8 mouse cellular contexts compared by ENCODE assay signal in the genomic region with DNA sequence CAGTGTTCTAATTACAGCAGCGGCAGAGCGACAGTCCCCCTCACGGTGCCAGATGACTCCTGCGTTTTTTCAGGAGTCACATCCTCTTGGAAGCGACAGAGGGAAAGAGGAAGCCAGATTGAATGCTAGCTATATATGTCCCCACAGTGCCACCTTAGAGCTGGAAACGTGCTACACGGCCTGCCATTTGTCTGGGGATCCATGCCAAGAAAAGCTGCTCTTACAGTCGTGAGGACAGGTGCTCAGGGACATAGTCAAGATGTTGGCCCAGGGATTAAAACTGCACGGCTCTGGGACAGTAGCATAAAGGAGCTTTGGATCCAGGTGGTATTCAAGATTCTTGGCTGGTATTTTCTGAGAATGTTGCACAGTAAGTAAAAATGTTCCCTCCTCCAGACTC. TPM values are rescaled to one million over a fixed set of nuclear protein-coding genes. Genes with fewer than 3 reads are reported as not detected.
DNase-seq lines count a peak whose midpoint lies in the region.
"Had no signal": no experiment of that assay in that cellular context is flagged by ENCODE, and none has a peak within 500 bp of the region (broad histone marks: within the 10 kb centered on the region; RNA-seq: fewer than 3 reads in every experiment).

No protein-coding gene starts in this region.

- intact Hi-C loops in heart, postnatal 10 days (cut with DNase I): no loop called here
- intact Hi-C loops in heart, postnatal 14 days (cut with DNase I): no loop called here

- DNase-seq in heart, postnatal 10 days: peak; percentile 13 to 16
- DNase-seq in heart, postnatal 14 days: no peak
- DNase-seq in frontal cortex, adult 2 months (ENCODE audit: extremely low spot score in 1 of 2, low spot score in 1 of 2): peak; percentile 75 to 80
- peak; percentile 59 to 65 for DNase-seq in left cerebral cortex, adult 18-20 months (ENCODE audit: low spot score in 2 of 2)
- peak; percentile 89 for DNase-seq in telencephalon, adult 2 months (ENCODE audit: low read depth, low spot score)
- DNase-seq in lung, postnatal 4 days: no peak
- DNase-seq in gastrocnemius, postnatal 10 days: no peak
- DNase-seq: gastrocnemius, postnatal 25 days had no signal

RNA-seq across cellular contexts. Expression of gene Hnrnpll, which starts 22.3 kb away (rescaled TPM):
- total RNA-seq in heart, postnatal 10 days (2021): 10 to 100 TPM; 36.3 to 37.8 TPM
- total RNA-seq in heart, postnatal 14 days (2021): 10 to 100 TPM; 27.0 to 29.3 TPM
- polyA plus RNA-seq in frontal cortex, adult 2 months (2012; rRNA removed): 50.8 and 58.0 TPM in 2 replicates
- 10 to 100 TPM; 62.1 to 65.0 TPM for total RNA-seq in left cerebral cortex, adult 18-20 months (2021)
- total RNA-seq in gastrocnemius, postnatal 10 days (2021): 10 to 100 TPM; 22.9 to 27.7 TPM

RNA-seq across cellular contexts. Expression of gene Galm, which starts 42.8 kb away (rescaled TPM):
- 1 to 10 TPM; 8.0 to 9.2 TPM for total RNA-seq in heart, postnatal 10 days (2021)
- 10 to 100 TPM; 11.0 to 12.4 TPM for total RNA-seq in heart, postnatal 14 days (2021)
- polyA plus RNA-seq in frontal cortex, adult 2 months (2012; rRNA removed): 2.4 and 2.6 TPM in 2 replicates
- 1 to 10 TPM; 2.3 to 2.8 TPM for total RNA-seq in left cerebral cortex, adult 18-20 months (2021)
- 1 to 10 TPM; 2.1 to 2.5 TPM for total RNA-seq in gastrocnemius, postnatal 10 days (2021)

Comparison
In these comparisons a context has a peak if more than half of its experiments do, and no peak if none do; other contexts are left out.
1. DNase-seq: peak in heart, postnatal 10 days (2 of 2), frontal cortex, adult 2 months (2 of 2), left cerebral cortex, adult 18-20 months (2 of 2) and telencephalon, adult 2 months (single experiment); none in heart, postnatal 14 days (0 of 2), lung, postnatal 4 days (0 of 2) and gastrocnemius, postnatal 10 days (single experiment).